In genomic region chr11:113787009-113787408, GRCm38 (mm10) we compare ENCODE assay signal across 9 mouse cellular contexts. TPM values are rescaled to one million over a fixed set of nuclear protein-coding genes. Genes with fewer than 3 reads are reported as not detected.
DNase-seq lines count a peak whose midpoint lies in the region; ATAC-seq and TF ChIP-seq lines count a peak whose summit lies in the region.
"Had no signal": no experiment of that assay in that cellular context is flagged by ENCODE, and none has a peak within 500 bp of the region (broad histone marks: within the 10 kb centered on the region; RNA-seq: fewer than 3 reads in every experiment).

No protein-coding gene starts in this region.

- intact Hi-C loops in gastrocnemius, adult 2 months (cut with DNase I), result no loop called here

- H3K4me2 ChIP-seq in stomach, embryonic 14.5 days (replicated peaks; ENCODE audit: low read depth, low read length), result peak overlapping the region; percentile 52; the same call in 1 of the 2 replicates
- H3K4me2 ChIP-seq in stomach, postnatal 0 days (replicated peaks; ENCODE audit: low read depth), result no peak overlapping the region
- peak overlapping the region; percentile 37 for H3K4me2 ChIP-seq in liver, embryonic 12.5 days

- WGBS in stomach, embryonic 14.5 days, result 80% methylated on average over 11 of the region's 11 CpGs
- 78% methylated on average over 11 of the region's 11 CpGs for WGBS in stomach, postnatal 0 days
- WGBS in liver, embryonic 12.5 days (ENCODE audit: insufficient replicate concordance), result 34% methylated on average over 11 of the region's 11 CpGs

- H3K4me1 ChIP-seq in stomach, embryonic 14.5 days (ENCODE audit: control insufficient read depth, insufficient read depth, low read length), result peaks cover 47% of the 10 kb centered on the region
- H3K4me1 ChIP-seq in stomach, postnatal 0 days (replicated peaks; ENCODE audit: control insufficient read depth, insufficient read depth), result peaks cover 9% of the 10 kb centered on the region
- peaks cover 54% of the 10 kb centered on the region for H3K4me1 ChIP-seq in liver, embryonic 12.5 days

- no peaks in the 10 kb centered on the region for H3K27me3 ChIP-seq in stomach, embryonic 14.5 days (ENCODE audit: control insufficient read depth, insufficient read depth, low read length)
- H3K27me3 ChIP-seq in stomach, postnatal 0 days (ENCODE audit: control insufficient read depth, insufficient read depth, low read length), result no peaks in the 10 kb centered on the region
- peaks cover 13% of the 10 kb centered on the region for H3K27me3 ChIP-seq in liver, embryonic 12.5 days (replicated peaks)
- H3K27me3 ChIP-seq in splenic B cell, adult 2 months (ENCODE audit: control insufficient read depth, insufficient read depth, low read length, poor library complexity, severe bottlenecking), result no peaks in the 10 kb centered on the region

- H3K36me3 ChIP-seq in stomach, embryonic 14.5 days (ENCODE audit: control insufficient read depth, insufficient read depth, low read length), result no peaks in the 10 kb centered on the region
- no peaks in the 10 kb centered on the region for H3K36me3 ChIP-seq in stomach, postnatal 0 days (ENCODE audit: control insufficient read depth, insufficient read depth, low read length)
- no peaks in the 10 kb centered on the region for H3K36me3 ChIP-seq in liver, embryonic 12.5 days
- H3K36me3 ChIP-seq in splenic B cell, adult 2 months (ENCODE audit: control insufficient read depth, insufficient read depth, low read length, poor library complexity, severe bottlenecking), result no peaks in the 10 kb centered on the region

- ATAC-seq in stomach, embryonic 14.5 days (ENCODE audit: insufficient number of reproducible peaks, insufficient read depth, low FRiP score, low read depth), result no peak
- no peak for ATAC-seq in stomach, postnatal 0 days (ENCODE audit: low FRiP score, low TSS enrichment)
- ATAC-seq in liver, embryonic 12.5 days, result no peak

- no peak for TF ChIP-seq EP300 in stomach, postnatal 0 days (optimal IDR thresholded peaks at IDR 0.05)

- no peak for DNase-seq in gastrocnemius, adult 2 months
- no peak for DNase-seq in gastrocnemius, postnatal 25 days
- no peak for DNase-seq in stomach, postnatal 0 days (ENCODE audit: low spot score)
- DNase-seq in splenic B cell, adult 2 months (ENCODE audit: low read depth, low spot score), result peak; percentile 63
- no peak for DNase-seq in urinary bladder, postnatal 25 days (ENCODE audit: low spot score)
- no peak for DNase-seq in cerebellum, postnatal 4 days (ENCODE audit: low spot score in 2 of 2)
- DNase-seq: cerebellum, adult 11-12 months had no signal

- H3K4me3 ChIP-seq in gastrocnemius, adult 2 months, result no peak overlapping the region
- no peak overlapping the region for H3K4me3 ChIP-seq in stomach, embryonic 14.5 days (ENCODE audit: low read depth, low read length)
- no peak overlapping the region for H3K4me3 ChIP-seq in stomach, postnatal 0 days (ENCODE audit: low read depth, low read length)
- H3K4me3 ChIP-seq in liver, embryonic 12.5 days, result no peak overlapping the region

- TF ChIP-seq CTCF in gastrocnemius, adult 2 months (IDR thresholded peaks at IDR 0.05), result no peak
- no peak for TF ChIP-seq CTCF in stomach, postnatal 0 days (IDR thresholded peaks at IDR 0.05; ENCODE audit: low read depth)

- no peaks in the 10 kb centered on the region for H3K9me3 ChIP-seq in stomach, embryonic 14.5 days (ENCODE audit: control insufficient read depth, low read depth, low read length)
- no peaks in the 10 kb centered on the region for H3K9me3 ChIP-seq in stomach, postnatal 0 days (ENCODE audit: control insufficient read depth, low read length)
- H3K9me3 ChIP-seq in liver, embryonic 12.5 days (replicated peaks), result no peaks in the 10 kb centered on the region

- no peak overlapping the region for H3K9ac ChIP-seq in stomach, embryonic 14.5 days (replicated peaks; ENCODE audit: low read depth, low read length)
- no peak overlapping the region for H3K9ac ChIP-seq in stomach, postnatal 0 days (ENCODE audit: low read length)
- no peak overlapping the region for H3K9ac ChIP-seq in liver, embryonic 12.5 days

- peak overlapping the region; percentile 84; the same call in 1 of the 2 replicates for H3K27ac ChIP-seq in gastrocnemius, adult 2 months
- H3K27ac ChIP-seq in stomach, embryonic 14.5 days (ENCODE audit: low read length), result peak overlapping the region; percentile 98; the same call in 1 of the 2 replicates
- no peak overlapping the region for H3K27ac ChIP-seq in stomach, postnatal 0 days (replicated peaks)
- H3K27ac ChIP-seq in liver, embryonic 12.5 days, result no peak overlapping the region

RNA-seq across cellular contexts. Expression of gene Cdc42ep4, which starts 35.3 kb away (rescaled TPM):
- 1 to 10 TPM; 5.2 to 9.1 TPM for total RNA-seq in gastrocnemius, adult 2 months (2021)
- total RNA-seq in gastrocnemius, postnatal 25 days (2021), result 1 to 10 TPM; 5.2 to 7.3 TPM
- 51.5 and 51.6 TPM in 2 replicates for polyA plus RNA-seq in stomach, embryonic 14.5 days (2014; fragmentation: Nextera tagmentation; extraction: Ambion mirVana)
- 28.9 and 30.6 TPM in 2 replicates for polyA plus RNA-seq in stomach, postnatal 0 days (2015; fragmentation: Nextera tagmentation; extraction: Ambion mirVana)
- polyA plus RNA-seq in liver, embryonic 12.5 days (2016; fragmentation: Nextera tagmentation; extraction: Ambion mirVana), result 21.1 and 21.9 TPM in 2 replicates

Comparison
In these comparisons a context has a peak if more than half of its experiments do, and no peak if none do; other contexts are left out.
1. H3K27ac ChIP-seq: peak in gastrocnemius, adult 2 months (single experiment) and stomach, embryonic 14.5 days (single experiment); none in stomach, postnatal 0 days (single experiment) and liver, embryonic 12.5 days (single experiment).